Mouse (Mus musculus) left cerebral cortex, postnatal 10 days (tissue): ENCODE measurements at regions not wholly inside any gene's neighbourhood (a gene's known extent, or its start where the extent isn't known, plus 50 kb on each side); places are given as distances from the start of the nearest gene placed in this dataset.

Source experiments
- DNase-seq, 2 experiments: peaks; one replicate each; pipeline ENCODE4 v3.0.0; 2021 to 2022; ENCODE audit warnings: low spot score in 2 of 2, mixed read lengths in 1 of 2; ENCODE audit errors: extremely low spot score in 1 of 2
- intact Hi-C: fragments of 180-260 bp; cut with DNase I; formaldehyde crosslinking; loops from one replicate; pipeline ENCODE4 v1.15.1; 2025

- intact Hi-C loops = no loop called here
- DNase-seq = no peak
These were observed 112.4 kb upstream of the Nova1 start for GRCm38 (mm10) chr12:46931086-46931485.

GRCm38 (mm10) chr12:46917286-46917685, 98.6 kb upstream of the Nova1 start:
- intact Hi-C loops = no loop called here
- DNase-seq = no peak

GRCm38 (mm10) chr12:46878164-46878563, 59.4 kb upstream of the Nova1 start:
- intact Hi-C loops = no loop called here

GRCm38 (mm10) chr12:46870130-46870529, 51.4 kb upstream of the Nova1 start:
- intact Hi-C loops = no loop called here

More at GRCm38 (mm10) chr12:46878164-46878563, 59.4 kb upstream of the Nova1 start:
- DNase-seq = no peak

More at GRCm38 (mm10) chr12:46870130-46870529, 51.4 kb upstream of the Nova1 start:
- peak in 1 of 2 experiments; percentile 38 for DNase-seq
